Mouse (Mus musculus) neural tube, embryonic 14.5 days (tissue): Measurements from ENCODE around the gene Rps6ka2. TPM values are rescaled to one million over a fixed set of nuclear protein-coding genes. Genes with fewer than 3 reads are reported as not detected.

ENCODE experiments used
- ATAC-seq: fragments of 200-750 bp; cut with Nextera tagmentation; 2 replicates; pipeline ENCODE4 v1.8.0; 2017; ENCODE audit warnings: low read depth, mild to moderate bottlenecking, moderate TSS enrichment, moderate library complexity
- H3K27ac ChIP-seq: fragments of 300-500 bp; sonication (generic); 2 replicates; pipeline ENCODE4 v1.5.1; 2014; ENCODE audit warnings: low read depth, mild to moderate bottlenecking, control low read depth, low read length, moderate library complexity, mixed read lengths
- H3K27me3 ChIP-seq: fragments of 300-500 bp; sonication (generic); 2 replicates; pipeline ENCODE4 v1.6.1; 2014; ENCODE audit warnings: low read length; ENCODE audit not compliant: control insufficient read depth, insufficient read depth
- H3K36me3 ChIP-seq: fragments of 300-500 bp; sonication (generic); 2 replicates; pipeline ENCODE4 v1.6.1; 2014; ENCODE audit warnings: low read length, mixed read lengths; ENCODE audit not compliant: control insufficient read depth, insufficient read depth
- H3K4me1 ChIP-seq: fragments of 300-500 bp; sonication (generic); 2 replicates; pipeline ENCODE4 v1.6.1; 2014; ENCODE audit warnings: low read length; ENCODE audit not compliant: control insufficient read depth, insufficient read depth
- H3K4me2 ChIP-seq: fragments of 300-500 bp; sonication (generic); 2 replicates; pipeline ENCODE4 v1.6.1; 2014; ENCODE audit warnings: mild to moderate bottlenecking, low read depth, low read length, control low read depth
- H3K4me3 ChIP-seq: fragments of 300-500 bp; sonication (generic); 2 replicates; pipeline ENCODE4 v1.5.1; 2014; ENCODE audit warnings: low read depth, low read length, control low read depth, mixed read lengths
- H3K9ac ChIP-seq: fragments of 300-500 bp; sonication (generic); replicated peaks from 2 replicates; pipeline ENCODE4 v1.6.1; 2014; ENCODE audit warnings: low read depth, mild to moderate bottlenecking, control low read depth, low read length, mixed read lengths
- H3K9me3 ChIP-seq: fragments of 300-500 bp; sonication (generic); 2 replicates; pipeline ENCODE4 v1.6.1; 2016; ENCODE audit warnings: low read length; ENCODE audit not compliant: control insufficient read depth
- WGBS: fragments of 180-500 bp; shearing (Covaris S2); extraction: QIAGEN DNeasy Blood & Tissue Kit; methylation state at CpG from one replicate; pipeline ENCODE4 v1.1.7; 2014; 5-methylcytosine and 5-hydroxymethylcytosine counted together
- polyA plus RNA-seq: library from polyadenylated mRNA; unstranded; fragments of >200 nt; fragmentation: Nextera tagmentation; extraction: Ambion mirVana; gene quantifications from 2 replicates; pipeline ENCODE4 v1.2.1, GENCODE M21; 2014

The Rps6ka2 gene
- polyA plus RNA-seq, 1 experiment from 2014 or later = 20.7 TPM

DNA sequence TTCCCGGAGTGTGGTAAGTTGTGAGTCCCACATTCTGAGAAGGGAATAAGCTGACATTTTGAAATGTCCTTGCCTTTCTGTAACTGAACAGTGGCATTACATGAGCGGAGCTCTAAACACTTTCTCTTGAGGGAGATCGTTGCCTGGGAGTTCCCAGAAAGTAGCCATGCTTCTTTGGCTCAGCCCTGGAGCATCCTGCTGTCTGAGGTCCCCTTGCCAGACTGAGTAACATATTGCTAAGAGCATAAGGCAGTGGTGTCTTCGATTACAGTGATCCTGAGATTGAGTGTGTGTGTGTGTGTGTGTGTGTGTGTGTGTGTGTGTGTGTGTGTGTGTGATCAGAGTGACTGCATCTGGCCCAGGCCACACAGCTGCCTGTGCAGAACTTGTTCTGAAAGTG, 61.4 kb downstream of the Rps6ka2 start:
- Histone ChIP-seq H3K36me3 (no peaks in the 10 kb centered on the region), H3K4me1 (0 out of 2 replicates have a peak, but pooled peaks cover 7% of the 10 kb centered on the region), H3K27ac (no peak overlapping the region), H3K27me3 (no peaks in the 10 kb centered on the region), H3K4me2 (no peak overlapping the region), H3K9ac (no peak overlapping the region), H3K9me3 (no peaks in the 10 kb centered on the region), H3K4me3 (no peak overlapping the region)
- WGBS = 82% methylated on average over 4 of the region's 4 CpGs
- ATAC-seq = no peak

DNA sequence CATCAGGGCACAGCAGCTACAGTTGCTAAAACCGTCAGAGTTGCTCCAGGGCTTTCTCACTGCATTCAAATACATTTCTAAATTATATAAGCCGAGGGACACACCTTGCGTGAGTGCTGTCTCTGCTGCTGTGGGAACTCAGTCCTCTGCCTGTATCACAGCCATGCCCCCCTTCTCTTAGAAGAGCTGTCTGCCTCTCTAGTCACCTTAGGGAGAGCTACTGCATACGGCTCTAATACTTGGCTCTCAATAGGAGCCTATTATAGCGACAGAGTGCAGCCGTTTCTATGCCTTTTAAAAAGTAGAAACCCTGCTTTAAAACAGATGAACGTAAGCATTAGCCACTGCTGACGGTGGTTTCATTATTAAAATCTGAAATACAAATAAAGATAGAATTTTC, 61.9 kb downstream of the Rps6ka2 start:
- H3K4me2 ChIP-seq = no peak overlapping the region
- H3K9me3 ChIP-seq = no peaks in the 10 kb centered on the region
- no peaks in the 10 kb centered on the region for H3K36me3 ChIP-seq
- H3K27me3 ChIP-seq = no peaks in the 10 kb centered on the region
- no peak overlapping the region for H3K9ac ChIP-seq
- 74% methylated on average over 8 of the region's 8 CpGs for WGBS
- 0 out of 2 replicates have a peak, but pooled peaks cover 6% of the 10 kb centered on the region for H3K4me1 ChIP-seq
- no peak overlapping the region for H3K4me3 ChIP-seq
- no peak overlapping the region for H3K27ac ChIP-seq
- no peak for ATAC-seq

GRCm38 (mm10) chr17:7232400-7232799, 62.5 kb downstream of the Rps6ka2 start:
- Histone ChIP-seq H3K27ac (no peak overlapping the region), H3K9ac (no peak overlapping the region), H3K4me1 (0 out of 2 replicates have a peak, but pooled peaks cover 2% of the 10 kb centered on the region), H3K9me3 (no peaks in the 10 kb centered on the region), H3K36me3 (no peaks in the 10 kb centered on the region), H3K4me2 (no peak overlapping the region), H3K27me3 (no peaks in the 10 kb centered on the region), H3K4me3 (no peak overlapping the region)
- ATAC-seq = no peak
- 73% methylated on average over 7 of the region's 7 CpGs for WGBS

- H3K9me3 ChIP-seq = no peaks in the 10 kb centered on the region
- H3K27me3 ChIP-seq = no peaks in the 10 kb centered on the region
- no peak for ATAC-seq
Measured at GRCm38 (mm10) chr17:7233197-7233596, 63.3 kb downstream of the Rps6ka2 start.

GRCm38 (mm10) chr17:7237706-7238105, 67.8 kb downstream of the Rps6ka2 start:
- Histone ChIP-seq H3K4me2 (no peak overlapping the region), H3K9ac (no peak overlapping the region), H3K27ac (no peak overlapping the region), H3K36me3 (no peaks in the 10 kb centered on the region), H3K27me3 (no peaks in the 10 kb centered on the region), H3K9me3 (no peaks in the 10 kb centered on the region), H3K4me1 (no peaks in the 10 kb centered on the region), H3K4me3 (no peak overlapping the region)
- WGBS = 89% methylated on average over 9 of the region's 9 CpGs
- no peak for ATAC-seq

More at GRCm38 (mm10) chr17:7233197-7233596, 63.3 kb downstream of the Rps6ka2 start:
- Histone ChIP-seq H3K9ac (no peak overlapping the region), H3K4me2 (no peak overlapping the region), H3K4me3 (no peak overlapping the region), H3K36me3 (no peaks in the 10 kb centered on the region), H3K4me1 (no peaks in the 10 kb centered on the region), H3K27ac (no peak overlapping the region)

- H3K27me3 ChIP-seq = no peaks in the 10 kb centered on the region
- 80% methylated on average over 4 of the region's 4 CpGs for WGBS
- no peaks in the 10 kb centered on the region for H3K4me1 ChIP-seq
- H3K27ac ChIP-seq = no peak overlapping the region
- no peak for ATAC-seq
- no peaks in the 10 kb centered on the region for H3K9me3 ChIP-seq
- no peak overlapping the region for H3K4me2 ChIP-seq
- H3K9ac ChIP-seq = no peak overlapping the region
- no peaks in the 10 kb centered on the region for H3K36me3 ChIP-seq
- no peak overlapping the region for H3K4me3 ChIP-seq
Measured at GRCm38 (mm10) chr17:7238766-7239165, 68.9 kb downstream of the Rps6ka2 start.

DNA sequence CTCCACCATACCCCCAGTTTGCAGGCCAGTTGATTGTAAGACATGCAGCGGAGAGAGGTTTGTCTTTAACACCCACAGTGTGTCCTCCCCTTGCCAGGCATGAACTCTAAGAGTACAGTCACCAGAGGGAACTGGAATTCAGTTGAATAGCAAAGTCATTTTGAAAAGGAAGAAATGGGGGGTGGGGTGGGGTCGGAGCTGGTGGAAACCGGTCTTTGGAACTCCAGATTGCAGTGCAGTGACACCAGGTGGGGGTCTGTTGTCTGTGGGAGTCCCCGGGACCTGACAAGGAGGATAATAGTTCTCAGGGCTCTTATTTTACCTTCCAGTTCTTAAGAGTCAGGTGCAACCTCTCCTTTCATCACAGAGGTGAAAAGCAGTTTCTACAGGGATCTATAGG, 70.6 kb downstream of the Rps6ka2 start:
- 89% methylated on average over 4 of the region's 4 CpGs for WGBS
- Histone ChIP-seq H3K4me3 (no peak overlapping the region), H3K9me3 (no peaks in the 10 kb centered on the region), H3K27me3 (no peaks in the 10 kb centered on the region), H3K4me1 (no peaks in the 10 kb centered on the region), H3K9ac (no peak overlapping the region), H3K27ac (no peak overlapping the region), H3K4me2 (no peak overlapping the region), H3K36me3 (no peaks in the 10 kb centered on the region)
- no peak for ATAC-seq

- Histone ChIP-seq H3K27ac (no peak overlapping the region), H3K9ac (no peak overlapping the region), H3K4me2 (no peak overlapping the region), H3K4me3 (no peak overlapping the region), H3K9me3 (no peaks in the 10 kb centered on the region), H3K4me1 (no peaks in the 10 kb centered on the region), H3K27me3 (no peaks in the 10 kb centered on the region), H3K36me3 (no peaks in the 10 kb centered on the region)
- 90% methylated on average over 6 of the region's 6 CpGs for WGBS
- ATAC-seq = no peak
Measured at GRCm38 (mm10) chr17:7245078-7245477, 75.2 kb downstream of the Rps6ka2 start.

- Histone ChIP-seq H3K4me1 (no peaks in the 10 kb centered on the region), H3K4me3 (no peak overlapping the region), H3K36me3 (no peaks in the 10 kb centered on the region), H3K27me3 (no peaks in the 10 kb centered on the region), H3K9me3 (no peaks in the 10 kb centered on the region), H3K4me2 (no peak overlapping the region), H3K27ac (no peak overlapping the region), H3K9ac (no peak overlapping the region)
- WGBS = 48% methylated on average over 6 of the region's 6 CpGs
- no peak for ATAC-seq
Measured at GRCm38 (mm10) chr17:7246893-7247556, 77.1 kb downstream of the Rps6ka2 start.
